In genomic region chr2:19449308-19449707, GRCm38 (mm10) we compare ENCODE assay signal across 18 mouse cellular contexts. TPM values are rescaled to one million over a fixed set of nuclear protein-coding genes. Genes with fewer than 3 reads are reported as not detected.
"Had no signal": no experiment of that assay in that cellular context is flagged by ENCODE, and none has a peak within 500 bp of the region (broad histone marks: within the 10 kb centered on the region; RNA-seq: fewer than 3 reads in every experiment).

No protein-coding gene starts in this region.

- DNase-seq: liver, postnatal 0 days; lung, adult 2 months; lung, postnatal 14 days; lung, postnatal 36 days; right cerebral cortex, postnatal 14 days; thymus, adult 2 months; thymus, postnatal 25 days; thymus, postnatal 4 days had no signal

- H3K27ac ChIP-seq: lung, embryonic 15.5 days; macrophage; midbrain, embryonic 12.5 days; neural tube, embryonic 12.5 days; stomach, embryonic 15.5 days; stomach, postnatal 0 days had no signal

- H3K4me3 ChIP-seq: lung, embryonic 15.5 days; megakaryocyte, embryonic 14.5 days; midbrain, embryonic 12.5 days; neural tube, embryonic 12.5 days; stomach, embryonic 15.5 days had no signal

RNA-seq across cellular contexts. Expression of gene Ptf1a, which starts 3.8 kb away (rescaled TPM):
- total RNA-seq: megakaryocyte progenitor cell, adult 5-6 weeks; monocyte, adult 5-6 weeks; neutrophil, adult 5-6 weeks had no signal
